Comparison of ENCODE assay signal across 18 mouse cellular contexts in genomic region chr6:32709566-32709965, GRCm38 (mm10).
DNase-seq lines count a peak whose midpoint lies in the region; ATAC-seq and TF ChIP-seq lines count a peak whose summit lies in the region.
"Had no signal": no experiment of that assay in that cellular context is flagged by ENCODE, and none has a peak within 500 bp of the region (broad histone marks: within the 10 kb centered on the region; RNA-seq: fewer than 3 reads in every experiment).

No protein-coding gene starts in this region.

- peak; percentile 53 for DNase-seq in heart, adult 11 months
- DNase-seq in CD4-positive helper T cell, adult 2 months (ENCODE audit: low read depth, low spot score), result peak; percentile 6
- DNase-seq in NIH3T3 (ENCODE audit: low read depth), result peak; percentile 57
- peak; percentile 16 for DNase-seq in R1 (ENCODE audit: low read depth, low spot score)
- no peak for DNase-seq in forebrain, embryonic 11.5 days (ENCODE audit: low spot score)
- no peak for DNase-seq in lung, postnatal 0 days (ENCODE audit: low spot score)
- DNase-seq in right cerebral cortex, postnatal 36 days (ENCODE audit: low spot score in 2 of 2), result no peak
- DNase-seq: B cell, adult 2 months; cerebellum, adult 11 months; cerebellum, adult 11-12 months; cerebellum, adult 18-20 months; cerebellum, adult 2 months; cerebellum, adult 8-10 months had no signal

- H3K9ac ChIP-seq in heart, embryonic 12.5 days, result no peak overlapping the region
- H3K9ac ChIP-seq in forebrain, embryonic 11.5 days (ENCODE audit: low read length), result no peak overlapping the region
- H3K9ac ChIP-seq in lung, postnatal 0 days (replicated peaks; ENCODE audit: low read depth), result no peak overlapping the region

- no peak for ATAC-seq in heart, embryonic 12.5 days (ENCODE audit: insufficient number of reproducible peaks, low FRiP score)
- no peak for ATAC-seq in forebrain, embryonic 11.5 days (replicated peaks; ENCODE audit: low FRiP score)
- no peak for ATAC-seq in lung, postnatal 0 days
- ATAC-seq: activated CD4-positive, CD25-positive, alpha-beta regulatory T cell, adult 4 months; CD4-positive, CD25-positive, alpha-beta regulatory T cell, adult 4 months; Patski had no signal

- 89% methylated on average over 8 of the region's 8 CpGs for WGBS in heart, embryonic 12.5 days
- WGBS in forebrain, embryonic 11.5 days, result 88% methylated on average over 8 of the region's 8 CpGs
- WGBS in lung, postnatal 0 days, result 81% methylated on average over 8 of the region's 8 CpGs

- TF ChIP-seq EP300 in lung, postnatal 0 days (IDR thresholded peaks at IDR 0.05), result no peak

- 0 out of 2 replicates have a peak, but pooled peaks cover 3% of the 10 kb centered on the region for H3K4me1 ChIP-seq in heart, embryonic 12.5 days (replicated peaks)
- H3K4me1 ChIP-seq in forebrain, embryonic 11.5 days (replicated peaks; ENCODE audit: control insufficient read depth, insufficient read depth, low read length), result no peaks in the 10 kb centered on the region
- H3K4me1 ChIP-seq in lung, postnatal 0 days (ENCODE audit: insufficient read depth, low read depth, low read length), result no peaks in the 10 kb centered on the region

- TF ChIP-seq CTCF in lung, postnatal 0 days (IDR thresholded peaks at IDR 0.05), result no peak

- H3K9me3 ChIP-seq in heart, embryonic 12.5 days (replicated peaks), result no peaks in the 10 kb centered on the region
- H3K9me3 ChIP-seq in forebrain, embryonic 11.5 days (ENCODE audit: control insufficient read depth, low read length), result no peaks in the 10 kb centered on the region
- H3K9me3 ChIP-seq in lung, postnatal 0 days (ENCODE audit: low read length), result no peaks in the 10 kb centered on the region
- H3K9me3 ChIP-seq: G1E had no signal

- no peak overlapping the region for H3K4me2 ChIP-seq in heart, embryonic 12.5 days
- H3K4me2 ChIP-seq in forebrain, embryonic 11.5 days (ENCODE audit: low read depth, low read length, severe bottlenecking), result no peak overlapping the region
- H3K4me2 ChIP-seq in lung, postnatal 0 days (replicated peaks; ENCODE audit: low read depth, low read length), result no peak overlapping the region

- H3K27ac ChIP-seq in heart, embryonic 12.5 days (ENCODE audit: poor library complexity, severe bottlenecking), result no peak overlapping the region
- H3K27ac ChIP-seq in forebrain, embryonic 11.5 days (ENCODE audit: low read depth, low read length), result no peak overlapping the region
- H3K27ac ChIP-seq in lung, postnatal 0 days (ENCODE audit: low read length), result no peak overlapping the region

- 0 out of 2 replicates have a peak, but pooled peaks cover 4% of the 10 kb centered on the region for H3K27me3 ChIP-seq in heart, embryonic 12.5 days (replicated peaks)
- H3K27me3 ChIP-seq in forebrain, embryonic 11.5 days (ENCODE audit: control insufficient read depth, insufficient read depth, low read length), result no peaks in the 10 kb centered on the region
- H3K27me3 ChIP-seq in lung, postnatal 0 days (replicated peaks; ENCODE audit: insufficient read depth, low read length), result no peaks in the 10 kb centered on the region
- H3K27me3 ChIP-seq: Patski had no signal

- H3K4me3 ChIP-seq in heart, embryonic 12.5 days, result no peak overlapping the region
- no peak overlapping the region for H3K4me3 ChIP-seq in forebrain, embryonic 11.5 days (ENCODE audit: low read depth, low read length)
- no peak overlapping the region for H3K4me3 ChIP-seq in lung, postnatal 0 days (ENCODE audit: low read depth, low read length)

- no peaks in the 10 kb centered on the region for H3K36me3 ChIP-seq in heart, embryonic 12.5 days
- H3K36me3 ChIP-seq in forebrain, embryonic 11.5 days (ENCODE audit: control insufficient read depth, insufficient read depth, low read length), result no peaks in the 10 kb centered on the region
- H3K36me3 ChIP-seq in lung, postnatal 0 days (ENCODE audit: insufficient read depth, low read length), result no peaks in the 10 kb centered on the region
- H3K36me3 ChIP-seq: G1E had no signal

Comparison
In these comparisons a context has a peak if more than half of its experiments do, and no peak if none do; other contexts are left out.
1. DNase-seq: peak in heart, adult 11 months (single experiment), CD4-positive helper T cell, adult 2 months (single experiment), NIH3T3 (single experiment) and R1 (single experiment); none in forebrain, embryonic 11.5 days (single experiment), lung, postnatal 0 days (single experiment) and right cerebral cortex, postnatal 36 days (0 of 2).